Mouse (Mus musculus) cerebellum, adult 2 months (tissue): ENCODE measurements around the gene Brd4.

ENCODE experiments used
- CTCF ChIP-seq: fragments of 200-500 bp; IDR thresholded peaks from 2 replicates; pipeline ENCODE4 v1.5.1; 2011; ENCODE audit warnings: low read depth, mild to moderate bottlenecking, control low read depth, low read length, moderate library complexity, borderline replicate concordance; ENCODE audit not compliant: insufficient read depth
- POLR2A ChIP-seq: fragments of 200-500 bp; IDR thresholded peaks from 2 replicates; pipeline ENCODE4 v1.6.1; 2011; ENCODE audit warnings: low read length, control low read depth, borderline replicate concordance; ENCODE audit not compliant: insufficient read depth

- no peak for TF ChIP-seq CTCF
- no peak for TF ChIP-seq POLR2A
These were observed 33.2 kb upstream of the Brd4 start for GRCm38 (mm10) chr17:32317708-32318107.
